Mouse (Mus musculus) ES-Bruce4 (cell line): Measurements from ENCODE around the gene Psd4. TPM values are rescaled to one million over a fixed set of nuclear protein-coding genes. Genes with fewer than 3 reads are reported as not detected.

Experiments used
- H3K27ac ChIP-seq: 2 replicates; pipeline ENCODE4 v1.5.1; 2012; ENCODE audit warnings: low read length, inconsistent platforms; ENCODE audit not compliant: insufficient read depth
- H3K27me3 ChIP-seq: 2 replicates; pipeline ENCODE4 v1.6.1; 2012; ENCODE audit warnings: mild to moderate bottlenecking, low read length, inconsistent platforms; ENCODE audit not compliant: control insufficient read depth, poor library complexity, insufficient read depth, severe bottlenecking
- H3K36me3 ChIP-seq: 2 replicates; pipeline ENCODE4 v1.6.1; 2012; ENCODE audit warnings: inconsistent platforms, mild to moderate bottlenecking, low read length, moderate library complexity; ENCODE audit not compliant: control insufficient read depth, poor library complexity, insufficient read depth, severe bottlenecking
- H3K4me1 ChIP-seq: one replicate; pipeline ENCODE4 v1.8.1; 2011; ENCODE audit warnings: low read length; ENCODE audit not compliant: control insufficient read depth, insufficient read depth
- H3K4me3 ChIP-seq: 2 replicates; pipeline ENCODE4 v1.5.1; 2011; ENCODE audit warnings: low read depth, mild to moderate bottlenecking, low read length
- H3K9ac ChIP-seq: 2 replicates; pipeline ENCODE4 v1.6.1; 2012; ENCODE audit warnings: low read depth, mild to moderate bottlenecking, inconsistent platforms; ENCODE audit not compliant: poor library complexity, severe bottlenecking
- H3K9me3 ChIP-seq: replicated peaks from 2 replicates; pipeline ENCODE4 v1.6.1; 2012; ENCODE audit warnings: mild to moderate bottlenecking, low read length, inconsistent platforms; ENCODE audit not compliant: control insufficient read depth, poor library complexity, insufficient read depth, severe bottlenecking
- CTCF ChIP-seq: IDR thresholded peaks from one replicate; pipeline ENCODE4 v1.8.1; 2011; ENCODE audit warnings: low read depth, low read length
- EP300 ChIP-seq: IDR thresholded peaks from 2 replicates; pipeline ENCODE4 v1.6.1; 2011; ENCODE audit warnings: low read depth, low read length; ENCODE audit not compliant: insufficient read depth
- POLR2A ChIP-seq: IDR thresholded peaks from one replicate; pipeline ENCODE4 v1.8.1; 2011; ENCODE audit warnings: low read length; ENCODE audit not compliant: insufficient read depth
- polyA plus RNA-seq: library from polyadenylated mRNA; stranded (reverse); fragments of >200 nt; gene quantifications from 2 replicates; pipeline ENCODE4 v1.2.4, GENCODE M21; 2011; ENCODE audit warnings: low read depth; ENCODE audit not compliant: missing spikeins, insufficient read depth, insufficient read length

The Psd4 gene
- polyA plus RNA-seq, 1 experiment = 3.6 TPM

DNA sequence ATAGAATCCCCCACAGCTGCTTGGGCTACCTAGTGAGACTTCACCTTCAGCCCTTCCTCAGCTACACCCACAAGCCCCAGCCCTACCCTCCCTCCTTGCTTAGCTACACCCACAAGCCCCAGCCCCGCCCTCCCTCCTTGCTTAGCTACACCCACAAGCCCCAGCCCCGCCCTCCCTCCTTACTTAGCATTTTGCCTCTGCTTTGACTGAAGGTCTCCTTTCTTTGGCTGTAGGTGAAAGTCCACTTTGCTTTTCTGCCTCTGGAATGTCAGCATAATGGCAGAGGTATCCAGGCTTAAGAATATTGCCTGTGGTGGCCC, 93.4 kb downstream of the Psd4 start:
- Histone ChIP-seq H3K27me3 (no peaks in the 10 kb centered on the region; the same call in 1 of the 2 replicates), H3K9ac (no peak overlapping the region), H3K9me3 (no peaks in the 10 kb centered on the region), H3K4me3 (no peak overlapping the region), H3K27ac (no peak overlapping the region), H3K4me1 (no peaks in the 10 kb centered on the region), H3K36me3 (no peaks in the 10 kb centered on the region)
- TF ChIP-seq CTCF = no peak
- no peak for TF ChIP-seq POLR2A
- TF ChIP-seq EP300 = no peak

Other genes starting within 250 kb of the Psd4 start
- gene Il1f8, start 214.4 kb upstream of the Psd4 start, polyA plus RNA-seq = not detected in 2 replicates
- gene Il1f9, start 181.1 kb upstream of the Psd4 start, polyA plus RNA-seq = not detected in 2 replicates
- not detected in 2 replicates for gene Il1f6, start 152.2 kb upstream of the Psd4 start, polyA plus RNA-seq
- not detected in 2 replicates for gene Il1f5, start 90.6 kb upstream of the Psd4 start, polyA plus RNA-seq
- not detected in 2 replicates for gene Il1f10, start 76.4 kb upstream of the Psd4 start, polyA plus RNA-seq
- gene Il1rn, start 30.7 kb upstream of the Psd4 start, polyA plus RNA-seq = not detected in 2 replicates
- 0.26 and 0.57 TPM in 2 replicates for gene Pax8, start 108.0 kb downstream of the Psd4 start, polyA plus RNA-seq